Mouse (Mus musculus) layer of hippocampus, adult 11-12 months (tissue): ENCODE results near the gene Copz2.

Source experiments
- DNase-seq: peaks from one replicate; pipeline ENCODE4 v3.0.0; 2022; ENCODE audit warnings: low spot score

The Copz2 gene

GRCm38 (mm10) chr11:96906431-96907161, 56.9 kb downstream of the Copz2 start:
- DNase-seq, result peak; percentile 34

- no peak for DNase-seq
These were observed 58.9 kb downstream of the Copz2 start for GRCm38 (mm10) chr11:96908594-96908993.

GRCm38 (mm10) chr11:96910003-96910402, 60.3 kb downstream of the Copz2 start:
- peak; percentile 88 for DNase-seq
